Mouse (Mus musculus) cerebellum, adult 2 months (tissue): ENCODE data around the gene Rasgef1c.

ENCODE experiments used
- CTCF ChIP-seq: fragments of 200-500 bp; IDR thresholded peaks from 2 replicates; pipeline ENCODE4 v1.5.1; 2011; ENCODE audit warnings: low read depth, mild to moderate bottlenecking, control low read depth, low read length, moderate library complexity, borderline replicate concordance; ENCODE audit not compliant: insufficient read depth
- POLR2A ChIP-seq: fragments of 200-500 bp; IDR thresholded peaks from 2 replicates; pipeline ENCODE4 v1.6.1; 2011; ENCODE audit warnings: low read length, control low read depth, borderline replicate concordance; ENCODE audit not compliant: insufficient read depth

DNA sequence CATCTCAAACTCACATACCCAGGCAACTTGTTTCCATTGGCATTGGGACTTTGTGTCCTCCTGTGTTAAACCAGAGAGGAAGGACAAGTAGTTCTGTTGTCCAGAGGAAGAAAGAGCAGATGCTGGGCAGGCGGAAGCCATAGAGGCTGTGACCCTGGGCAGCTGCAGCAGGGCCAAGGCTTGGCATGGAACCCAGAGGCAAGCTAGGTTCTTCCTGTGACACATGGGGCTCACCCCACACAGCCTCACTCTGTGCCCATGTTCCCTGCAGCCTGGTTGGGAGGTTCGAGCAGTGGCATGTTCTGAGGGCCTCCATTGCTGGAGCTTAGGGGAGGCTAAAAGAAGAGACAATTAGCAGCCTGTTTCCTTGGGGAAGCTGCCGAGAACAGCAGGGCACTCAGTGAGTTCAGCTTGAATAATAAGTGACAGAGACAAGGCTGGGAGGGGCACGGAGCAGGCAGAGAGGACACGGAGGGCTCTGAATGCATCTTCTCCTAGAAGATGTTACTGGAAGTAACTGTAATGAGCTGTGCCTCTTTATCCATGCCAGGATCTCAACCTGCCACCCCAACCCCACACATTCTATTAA, 29.5 kb downstream of the Rasgef1c start:
- TF ChIP-seq POLR2A, result no peak
- TF ChIP-seq CTCF, result no peak
